Mouse (Mus musculus): ENCODE results near the gene Samd8.

GRCm38 (mm10) chr14:21702691-21703090, 47.6 kb upstream of the Samd8 start:
- TF ChIP-seq POLR2A (IDR thresholded peaks at IDR 0.05; ENCODE audit: borderline replicate concordance, extremely low read depth, low read depth, low read length): no peak
- TF ChIP-seq CTCF (IDR thresholded peaks at IDR 0.05; ENCODE audit: insufficient read depth, low read length): no peak
